Mouse (Mus musculus) megakaryocyte-erythroid progenitor cell, adult 5 weeks (primary cell): ENCODE data around the gene Olfr1380. TPM values are rescaled to one million over a fixed set of nuclear protein-coding genes. Genes with fewer than 3 reads are reported as not detected.

Experiments used
- polyA plus RNA-seq: library from polyadenylated mRNA; stranded (reverse); fragments of >175 nt; gene quantifications from 2 replicates; pipeline ENCODE4 v1.2.3, GENCODE M21; 2012

Olfr1380 gene
- not detected in 2 replicates for polyA plus RNA-seq

GRCm38 (mm10) chr11:49556578-49556977 is at the start of gene Olfr1380:
TSS of gene Olfr1380 (plus strand) at chr11:49556878.

GRCm38 (mm10) chr11:49519348-49519747 is 37.3 kb upstream of the Olfr1380 start, which contains the start of gene Olfr1383:
TSS of gene Olfr1383 (plus strand) at chr11:49519648.

GRCm38 (mm10) chr11:49527947-49528346 is 28.7 kb upstream of the Olfr1380 start, which contains the start of gene Olfr1382:
TSS of gene Olfr1382 (plus strand) at chr11:49528247.

GRCm38 (mm10) chr11:49543149-49543548 is 13.5 kb upstream of the Olfr1380 start, which contains the start of gene Olfr1381:
TSS of gene Olfr1381 (plus strand) at chr11:49543449.

GRCm38 (mm10) chr11:49608938-49609867 is 52.5 kb downstream of the Olfr1380 start, which contains the start of gene Flt4:
TSS of gene Flt4 (plus strand) at chr11:49609263.

Other genes with a start within 250 kb of the Olfr1380 start
- gene Olfr1391, start 234.1 kb upstream of the Olfr1380 start, polyA plus RNA-seq = 0.10 TPM in 1 of 2 replicates, not detected in the other
- not detected in 2 replicates for gene Olfr1390, start 221.7 kb upstream of the Olfr1380 start, polyA plus RNA-seq
- not detected in 2 replicates for gene Olfr1389, start 133.8 kb upstream of the Olfr1380 start, polyA plus RNA-seq
- not detected in 2 replicates for gene Olfr1388, start 120.3 kb upstream of the Olfr1380 start, polyA plus RNA-seq
- gene Olfr1387, start 101.5 kb upstream of the Olfr1380 start, polyA plus RNA-seq = not detected in 2 replicates
- gene Olfr1386, start 91.8 kb upstream of the Olfr1380 start, polyA plus RNA-seq = not detected in 2 replicates
- 0.03 TPM in 1 of 2 replicates, not detected in the other for gene Olfr1385, start 67.8 kb upstream of the Olfr1380 start, polyA plus RNA-seq
- not detected in 2 replicates for gene Olfr1384, start 50.2 kb upstream of the Olfr1380 start, polyA plus RNA-seq
- gene Olfr1383, start 37.2 kb upstream of the Olfr1380 start, polyA plus RNA-seq = not detected in 2 replicates
- gene Olfr1382, start 28.6 kb upstream of the Olfr1380 start, polyA plus RNA-seq = not detected in 2 replicates
- gene Olfr1381, start 13.4 kb upstream of the Olfr1380 start, polyA plus RNA-seq = not detected in 2 replicates
- 0.21 and 0.26 TPM in 2 replicates for gene Flt4, start 52.4 kb downstream of the Olfr1380 start, polyA plus RNA-seq
- 0.26 TPM in 1 of 2 replicates, not detected in the other for gene Scgb3a1, start 106.7 kb downstream of the Olfr1380 start, polyA plus RNA-seq
- 17.9 and 26.8 TPM in 2 replicates for gene Cnot6, start 155.8 kb downstream of the Olfr1380 start, polyA plus RNA-seq
- 0.10 and 0.13 TPM in 2 replicates for gene Gfpt2, start 237.3 kb downstream of the Olfr1380 start, polyA plus RNA-seq